Mouse (Mus musculus): Measurements from ENCODE around the gene Galnt14. TPM values are rescaled to one million over a fixed set of nuclear protein-coding genes. Genes with fewer than 3 reads are reported as not detected.

The Galnt14 gene
- polyA plus RNA-seq, 1 experiment from 2014 or later, result 21.4 TPM

DNA sequence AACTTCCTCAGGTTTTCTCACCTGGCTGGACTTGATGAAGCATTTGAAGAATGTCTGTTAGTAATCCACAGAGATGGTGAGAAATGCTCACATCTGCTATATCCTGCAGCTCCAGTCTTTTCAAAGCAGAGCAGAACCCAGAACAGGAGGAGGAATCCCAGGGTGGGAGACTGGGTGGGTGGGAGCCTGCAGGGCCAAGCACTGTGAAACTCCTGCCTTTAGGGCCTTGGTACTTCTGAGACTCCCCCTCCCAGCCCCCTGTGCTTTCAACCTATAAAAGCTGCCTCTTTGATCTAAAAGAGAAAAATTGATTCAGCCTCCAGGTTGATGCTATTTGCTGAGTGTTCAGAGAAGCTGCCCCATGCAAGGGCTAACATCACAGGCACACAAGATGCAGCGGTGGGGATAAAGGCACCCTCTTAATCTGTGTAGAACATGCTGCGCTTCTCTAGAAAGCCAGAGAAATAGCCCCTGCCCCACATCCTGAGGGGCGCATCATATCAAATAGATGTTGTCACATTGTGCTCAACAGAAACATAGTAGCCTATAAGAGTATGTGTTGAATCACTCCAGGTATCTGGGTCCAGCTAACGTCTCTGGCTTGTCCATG, 258.0 kb downstream of the Galnt14 start:
- no peak overlapping the region for H3K4me3 ChIP-seq (ENCODE audit: low read length)
- no peaks in the 10 kb centered on the region for H3K36me3 ChIP-seq (ENCODE audit: insufficient read depth, low read length)
- H3K9me3 ChIP-seq (ENCODE audit: low read length), result no peaks in the 10 kb centered on the region
- no peak overlapping the region for H3K4me2 ChIP-seq (replicated peaks; ENCODE audit: low read depth, low read length)
- WGBS, result 87% methylated on average over 4 of the region's 4 CpGs
- no peak for ATAC-seq (ENCODE audit: low FRiP score, low TSS enrichment)
- H3K9ac ChIP-seq (replicated peaks; ENCODE audit: low read length), result no peak overlapping the region
- no peaks in the 10 kb centered on the region for H3K4me1 ChIP-seq (ENCODE audit: insufficient read depth, low read length)
- H3K27ac ChIP-seq (ENCODE audit: low read length), result no peak overlapping the region
- H3K27me3 ChIP-seq (ENCODE audit: insufficient read depth, low read length), result no peaks in the 10 kb centered on the region

GRCm38 (mm10) chr17:73449104-73449503, 261.1 kb downstream of the Galnt14 start:
- H3K27ac ChIP-seq (ENCODE audit: low read length), result no peak overlapping the region
- ATAC-seq (ENCODE audit: low FRiP score, low TSS enrichment), result no peak

More at GRCm38 (mm10) chr17:73449104-73449503, 261.1 kb downstream of the Galnt14 start:
- no peak overlapping the region for H3K9ac ChIP-seq (replicated peaks; ENCODE audit: low read length)
- H3K27me3 ChIP-seq (ENCODE audit: insufficient read depth, low read length), result no peaks in the 10 kb centered on the region
- no peaks in the 10 kb centered on the region for H3K9me3 ChIP-seq (ENCODE audit: low read length)
- H3K4me1 ChIP-seq (ENCODE audit: insufficient read depth, low read length), result no peaks in the 10 kb centered on the region
- H3K36me3 ChIP-seq (ENCODE audit: insufficient read depth, low read length), result no peaks in the 10 kb centered on the region
- H3K4me3 ChIP-seq (ENCODE audit: low read length), result no peak overlapping the region
- no peak overlapping the region for H3K4me2 ChIP-seq (replicated peaks; ENCODE audit: low read depth, low read length)

Other genes with a start within 250 kb of the Galnt14 start
- 20.9 and 26.4 TPM in 2 replicates for gene Ehd3, start 93.7 kb upstream of the Galnt14 start, polyA plus RNA-seq (2015; fragmentation: Nextera tagmentation; extraction: Ambion mirVana)
- gene Xdh, start 239.7 kb upstream of the Galnt14 start, polyA plus RNA-seq (2015; fragmentation: Nextera tagmentation; extraction: Ambion mirVana), result 1.5 and 2.3 TPM in 2 replicates

All from kidney, embryonic 16.5 days (tissue).